Mouse (Mus musculus) olfactory bulb, adult 2 months (tissue): ENCODE measurements around the gene Nhej1.

Experiments used
- CTCF ChIP-seq: fragments of 200-500 bp; IDR thresholded peaks from 2 replicates; pipeline ENCODE4 v1.5.1; 2012; ENCODE audit warnings: low read depth, mild to moderate bottlenecking, low read length, moderate library complexity; ENCODE audit not compliant: insufficient read depth
- POLR2A ChIP-seq: fragments of 200-500 bp; IDR thresholded peaks from 2 replicates; pipeline ENCODE4 v1.6.1; 2012; ENCODE audit warnings: mild to moderate bottlenecking, low read depth, low read length, moderate library complexity; ENCODE audit not compliant: insufficient read depth

DNA sequence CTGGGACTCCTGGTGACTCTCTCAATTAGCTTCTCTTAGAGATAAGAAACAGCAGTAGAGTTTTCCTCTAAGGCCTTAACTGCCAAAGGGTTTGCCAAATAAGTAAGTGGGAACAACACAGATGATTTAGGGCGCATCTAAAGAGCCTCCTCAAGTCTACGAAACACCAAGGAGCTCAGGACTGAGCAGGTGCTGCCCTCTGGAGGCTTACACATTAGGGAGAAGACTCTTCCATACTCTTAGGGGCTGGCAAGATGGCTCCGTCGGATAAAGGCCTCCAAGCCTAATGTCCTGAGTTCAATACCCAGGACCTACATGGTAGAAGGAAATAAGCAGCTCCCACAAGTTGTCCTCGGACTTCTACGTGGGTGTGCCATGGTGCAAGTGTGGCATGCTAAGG is 151.4 kb downstream of the Nhej1 start:
- no peak for TF ChIP-seq CTCF
- no peak for TF ChIP-seq POLR2A
